ENCODE assay signal across 9 mouse cellular contexts in genomic region chr1:172364684-172365083, GRCm38 (mm10). TPM values are rescaled to one million over a fixed set of nuclear protein-coding genes. Genes with fewer than 3 reads are reported as not detected.
DNase-seq lines count a peak whose midpoint lies in the region; ATAC-seq and TF ChIP-seq lines count a peak whose summit lies in the region.
"Had no signal": no experiment of that assay in that cellular context is flagged by ENCODE, and none has a peak within 500 bp of the region (broad histone marks: within the 10 kb centered on the region; RNA-seq: fewer than 3 reads in every experiment).

No protein-coding gene starts in this region.

- H3K27ac ChIP-seq in embryonic facial prominence, embryonic 14.5 days (replicated peaks; ENCODE audit: low read depth, low read length) = no peak overlapping the region
- no peak overlapping the region for H3K27ac ChIP-seq in heart, embryonic 12.5 days (ENCODE audit: poor library complexity, severe bottlenecking)
- no peak overlapping the region for H3K27ac ChIP-seq in small intestine, adult 2 months (ENCODE audit: insufficient read depth, low read depth, low read length)
- H3K27ac ChIP-seq: macrophage had no signal

- DNase-seq in CD4-positive, CD25-positive, alpha-beta regulatory T cell, adult 2 months (ENCODE audit: low read depth, low spot score) = peak; percentile 59
- peak; percentile 79 for DNase-seq in adrenal gland, postnatal 14 days
- peak; percentile 42 for DNase-seq in embryonic facial prominence, embryonic 14.5 days (ENCODE audit: low spot score)
- DNase-seq in layer of hippocampus, adult 9-11 months = peak; percentile 70

- TF ChIP-seq POLR2A in small intestine, adult 2 months (IDR thresholded peaks at IDR 0.05; ENCODE audit: low read depth, low read length) = no peak

- H3K4me2 ChIP-seq in embryonic facial prominence, embryonic 14.5 days (ENCODE audit: low read depth, low read length) = no peak overlapping the region
- H3K4me2 ChIP-seq in heart, embryonic 12.5 days = peak overlapping the region; percentile 39

- H3K36me3 ChIP-seq in embryonic facial prominence, embryonic 14.5 days (ENCODE audit: control insufficient read depth, insufficient read depth, low read length) = no peaks in the 10 kb centered on the region
- no peaks in the 10 kb centered on the region for H3K36me3 ChIP-seq in heart, embryonic 12.5 days
- H3K36me3 ChIP-seq in small intestine, adult 2 months (ENCODE audit: control insufficient read depth, insufficient read depth, low read length) = no peaks in the 10 kb centered on the region

- no peak overlapping the region for H3K4me3 ChIP-seq in embryonic facial prominence, embryonic 14.5 days (ENCODE audit: low read depth, low read length)
- H3K4me3 ChIP-seq in heart, embryonic 12.5 days = no peak overlapping the region
- H3K4me3 ChIP-seq in small intestine, adult 2 months (ENCODE audit: low read depth, low read length) = no peak overlapping the region

- H3K9ac ChIP-seq in embryonic facial prominence, embryonic 14.5 days (ENCODE audit: low read depth, low read length) = no peak overlapping the region
- H3K9ac ChIP-seq in heart, embryonic 12.5 days = no peak overlapping the region

- WGBS in embryonic facial prominence, embryonic 14.5 days = 7% methylated on average over 6 of the region's 6 CpGs
- WGBS in heart, embryonic 12.5 days = 8% methylated on average over 6 of the region's 6 CpGs
- 10% methylated on average over 6 of the region's 6 CpGs for WGBS in small intestine, adult 2 months

- no peak for ATAC-seq in CD4-positive, CD25-positive, alpha-beta regulatory T cell, adult 4 months
- peak; percentile 32; the same call in 1 of the 2 replicates for ATAC-seq in embryonic facial prominence, embryonic 14.5 days (ENCODE audit: low read depth)
- no peak for ATAC-seq in heart, embryonic 12.5 days (ENCODE audit: insufficient number of reproducible peaks, low FRiP score)
- peak; percentile 76 for ATAC-seq in megakaryocyte, adult 5-6 weeks (ENCODE audit: poor library complexity, severe bottlenecking)

- no peaks in the 10 kb centered on the region for H3K27me3 ChIP-seq in embryonic facial prominence, embryonic 14.5 days (replicated peaks; ENCODE audit: control insufficient read depth, insufficient read depth, low read length)
- peaks cover 27% of the 10 kb centered on the region for H3K27me3 ChIP-seq in heart, embryonic 12.5 days (replicated peaks)
- peaks cover 13% of the 10 kb centered on the region for H3K27me3 ChIP-seq in small intestine, adult 2 months (ENCODE audit: control insufficient read depth, insufficient read depth, low read length)

- no peaks in the 10 kb centered on the region for H3K9me3 ChIP-seq in embryonic facial prominence, embryonic 14.5 days (ENCODE audit: control insufficient read depth, low read length)
- H3K9me3 ChIP-seq in heart, embryonic 12.5 days (replicated peaks) = no peaks in the 10 kb centered on the region

- TF ChIP-seq CTCF in small intestine, adult 2 months (IDR thresholded peaks at IDR 0.05; ENCODE audit: extremely low read depth, insufficient read length, insufficient replicate concordance, low read depth, low read length) = peak; percentile 61; the same call in 1 of the 2 replicates

- no peaks in the 10 kb centered on the region for H3K4me1 ChIP-seq in embryonic facial prominence, embryonic 14.5 days (ENCODE audit: control insufficient read depth, insufficient read depth, low read length)
- H3K4me1 ChIP-seq in heart, embryonic 12.5 days (replicated peaks) = 0 out of 2 replicates have a peak, but pooled peaks cover 6% of the 10 kb centered on the region
- H3K4me1 ChIP-seq in small intestine, adult 2 months (ENCODE audit: control insufficient read depth, insufficient read depth, insufficient read length, low read length) = peaks cover 2% of the 10 kb centered on the region; the same call in 1 of the 2 replicates

RNA-seq across cellular contexts. Expression of gene Pigm, which starts 11.7 kb away (rescaled TPM):
- 1 to 10 TPM; 3.6 to 6.0 TPM for polyA plus RNA-seq in CD4-positive, CD25-positive, alpha-beta regulatory T cell, adult 4 months (2017; shearing (Covaris generic))
- total RNA-seq in adrenal gland, postnatal 14 days (2021) = 12.3 and 14.5 TPM in 2 replicates
- polyA plus RNA-seq in embryonic facial prominence, embryonic 14.5 days (2014; fragmentation: Nextera tagmentation; extraction: Ambion mirVana) = 6.9 and 7.2 TPM in 2 replicates
- polyA plus RNA-seq in heart, embryonic 12.5 days (2016; fragmentation: Nextera tagmentation; extraction: Ambion mirVana) = 8.5 and 9.4 TPM in 2 replicates
- 14.1 and 15.5 TPM in 2 replicates for total RNA-seq in megakaryocyte, adult 5-6 weeks (2015)
- total RNA-seq in megakaryocyte, adult 5-6 weeks (2017) = 14.8 and 15.1 TPM in 2 replicates
- polyA plus RNA-seq in small intestine, adult 2 months (2012; rRNA removed) = 3.5 and 4.8 TPM in 2 replicates

RNA-seq across cellular contexts. Expression of gene Kcnj10, which starts 23.7 kb away (rescaled TPM):
- not detected for polyA plus RNA-seq in CD4-positive, CD25-positive, alpha-beta regulatory T cell, adult 4 months (2017; shearing (Covaris generic))
- 0.70 and 0.79 TPM in 2 replicates for total RNA-seq in adrenal gland, postnatal 14 days (2021)
- polyA plus RNA-seq in embryonic facial prominence, embryonic 14.5 days (2014; fragmentation: Nextera tagmentation; extraction: Ambion mirVana) = 0.18 and 0.28 TPM in 2 replicates
- polyA plus RNA-seq in heart, embryonic 12.5 days (2016; fragmentation: Nextera tagmentation; extraction: Ambion mirVana) = not detected in 2 replicates
- total RNA-seq in megakaryocyte, adult 5-6 weeks (2015) = 0.23 and 0.42 TPM in 2 replicates
- total RNA-seq in megakaryocyte, adult 5-6 weeks (2017) = 0.26 and 0.28 TPM in 2 replicates
- polyA plus RNA-seq in small intestine, adult 2 months (2012; rRNA removed) = 0.44 and 0.65 TPM in 2 replicates

RNA-seq across cellular contexts. Expression of gene Kcnj9, which starts 35.6 kb away (rescaled TPM):
- polyA plus RNA-seq in CD4-positive, CD25-positive, alpha-beta regulatory T cell, adult 4 months (2017; shearing (Covaris generic)) = not detected
- total RNA-seq in adrenal gland, postnatal 14 days (2021) = 0.07 and 0.30 TPM in 2 replicates
- polyA plus RNA-seq in embryonic facial prominence, embryonic 14.5 days (2014; fragmentation: Nextera tagmentation; extraction: Ambion mirVana) = 0.06 TPM in 1 of 2 replicates, not detected in the other
- polyA plus RNA-seq in heart, embryonic 12.5 days (2016; fragmentation: Nextera tagmentation; extraction: Ambion mirVana) = not detected in 2 replicates
- total RNA-seq in megakaryocyte, adult 5-6 weeks (2015) = not detected in 2 replicates
- not detected in 2 replicates for total RNA-seq in megakaryocyte, adult 5-6 weeks (2017)
- polyA plus RNA-seq in small intestine, adult 2 months (2012; rRNA removed) = 0.25 TPM in 1 of 2 replicates, not detected in the other

Comparison
In these comparisons a context has a peak if more than half of its experiments do, and no peak if none do; other contexts are left out.
1. ATAC-seq: peak in embryonic facial prominence, embryonic 14.5 days (single experiment) and megakaryocyte, adult 5-6 weeks (single experiment); none in CD4-positive, CD25-positive, alpha-beta regulatory T cell, adult 4 months (single experiment) and heart, embryonic 12.5 days (single experiment).
2. Peak in every context shown above with its lines, with median percentiles within 50 percentile points of each other: DNase-seq.